Mouse (Mus musculus): ENCODE data around the gene Dll4.

DNA sequence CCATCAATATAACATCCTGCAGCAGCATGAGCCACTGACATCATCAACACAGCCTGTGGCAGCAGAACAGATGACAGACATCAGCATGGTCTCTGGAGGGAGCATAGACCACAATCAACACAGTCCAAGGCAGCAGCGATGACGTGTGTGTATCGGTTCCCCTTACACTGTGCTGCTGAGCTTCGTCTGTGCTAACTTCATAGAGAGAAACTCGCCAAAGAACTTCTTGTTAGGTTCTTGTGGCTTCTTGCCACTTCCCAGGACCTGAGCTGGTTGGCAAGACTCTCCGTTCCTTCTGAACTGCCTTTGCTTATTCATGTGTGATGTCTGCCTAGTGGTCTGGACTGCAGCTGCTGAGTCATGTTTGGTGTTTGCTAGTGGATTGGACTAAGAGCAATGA, 32.7 kb downstream of the Dll4 start:
- TF ChIP-seq CTCF (conservative IDR thresholded peaks at IDR 0.05 in 1 of 2, IDR thresholded peaks at IDR 0.05 in 1 of 2; ENCODE audit: low read depth in 2 of 2, low read length in 2 of 2) (no peak), POLR2A (IDR thresholded peaks at IDR 0.05; ENCODE audit: low read depth, low read length) (no peak), RAD21 (IDR thresholded peaks at IDR 0.05; ENCODE audit: low read depth, low read length) (no peak), PAX5 (IDR thresholded peaks at IDR 0.05; ENCODE audit: low read length) (no peak), MAX (IDR thresholded peaks at IDR 0.05; ENCODE audit: low read length) (peak; percentile 44; the same call in 1 of the 2 replicates), ZMIZ1 (IDR thresholded peaks at IDR 0.05; ENCODE audit: low read depth, low read length) (no peak), BHLHE40 (IDR thresholded peaks at IDR 0.05; ENCODE audit: low read depth, low read length) (0 out of 2 replicates have a peak, but pooled peaks have one; percentile 29), ZNF384 (IDR thresholded peaks at IDR 0.05; ENCODE audit: low read depth, low read length) (no peak)
